Mouse (Mus musculus): ENCODE results near the gene Baiap2l2.

- TF ChIP-seq GATA1 (IDR thresholded peaks at IDR 0.05; ENCODE audit: borderline replicate concordance, low read length) (no peak), FLI1 (IDR thresholded peaks at IDR 0.05; ENCODE audit: low read length) (no peak)
These were observed 21.6 kb downstream of the Baiap2l2 start for GRCm38 (mm10) chr15:79263726-79264125.

Data from megakaryocyte, embryonic 14.5 days (primary cell).